Mouse (Mus musculus) lung, adult 2 months (tissue): ENCODE measurements at regions not wholly inside any gene's neighbourhood (a gene's known extent, or its start where the extent isn't known, plus 50 kb on each side); places are given as distances from the start of the nearest gene placed in this dataset.

Source experiments
- DNase-seq: peaks from one replicate; pipeline ENCODE4 v3.0.0; 2022
- H3K4me1 ChIP-seq: fragments of 200-500 bp; 2 replicates; pipeline ENCODE4 v1.6.1; 2011; ENCODE audit warnings: low read length; ENCODE audit not compliant: control insufficient read depth, insufficient read depth
- H3K4me3 ChIP-seq: fragments of 200-500 bp; replicated peaks from 2 replicates; pipeline ENCODE3; 2011; ENCODE audit warnings: low read depth, mild to moderate bottlenecking, control low read depth, low read length; ENCODE audit errors: extremely low read depth
- CTCF ChIP-seq: fragments of 200-500 bp; IDR thresholded peaks from 2 replicates; pipeline ENCODE4 v1.5.1; 2011; ENCODE audit warnings: mild to moderate bottlenecking, low read length, control low read depth; ENCODE audit not compliant: insufficient read depth
- POLR2A ChIP-seq: fragments of 200-500 bp; IDR thresholded peaks from 2 replicates; pipeline ENCODE4 v1.6.1; 2011; ENCODE audit warnings: low read depth, mild to moderate bottlenecking, control low read depth, low read length, borderline replicate concordance; ENCODE audit errors: extremely low read depth
- WGBS: fragments of 180-500 bp; shearing (Covaris S2); methylation state at CpG from one replicate; pipeline ENCODE4 v1.1.7; 2018; 5-methylcytosine and 5-hydroxymethylcytosine counted together

- WGBS = 68% methylated on average over 2 of the region's 2 CpGs
- DNase-seq = no peak
- TF ChIP-seq CTCF (no peak), POLR2A (no peak)
- no peak overlapping the region for H3K4me3 ChIP-seq
- no peaks in the 10 kb centered on the region for H3K4me1 ChIP-seq
Measured at GRCm38 (mm10) chr4:98202232-98202631, 180.9 kb downstream of the Tm2d1 start.

GRCm38 (mm10) chr4:98201102-98201501 is 182.0 kb downstream of the Tm2d1 start:
- TF ChIP-seq CTCF (no peak), POLR2A (no peak)
- WGBS = 45% methylated on average over 3 of the region's 3 CpGs
- Histone ChIP-seq H3K4me1 (no peaks in the 10 kb centered on the region), H3K4me3 (no peak overlapping the region)
- DNase-seq = peak; percentile 12

- 65% methylated on average over 1 of the region's 1 CpGs for WGBS
- no peak for DNase-seq
Measured at GRCm38 (mm10) chr4:98200701-98201100, 182.4 kb downstream of the Tm2d1 start.

GRCm38 (mm10) chr4:98190318-98190717 is 192.8 kb downstream of the Tm2d1 start:
- WGBS = 71% methylated on average over 3 of the region's 3 CpGs
- TF ChIP-seq POLR2A = no peak
- TF ChIP-seq CTCF = no peak
- no peaks in the 10 kb centered on the region for H3K4me1 ChIP-seq
- no peak for DNase-seq
- H3K4me3 ChIP-seq = no peak overlapping the region

More at GRCm38 (mm10) chr4:98200701-98201100, 182.4 kb downstream of the Tm2d1 start:
- H3K4me1 ChIP-seq = no peaks in the 10 kb centered on the region
- no peak overlapping the region for H3K4me3 ChIP-seq
- TF ChIP-seq CTCF (no peak), POLR2A (no peak)

GRCm38 (mm10) chr4:98189894-98190293 is 193.2 kb downstream of the Tm2d1 start:
- 27% methylated on average over 1 of the region's 1 CpGs for WGBS
- TF ChIP-seq POLR2A (no peak), CTCF (no peak)
- no peak overlapping the region for H3K4me3 ChIP-seq
- no peaks in the 10 kb centered on the region for H3K4me1 ChIP-seq
- DNase-seq = no peak

GRCm38 (mm10) chr4:98188944-98189343 is 194.2 kb downstream of the Tm2d1 start:
- no peak for DNase-seq
- TF ChIP-seq CTCF (no peak), POLR2A (no peak)
- Histone ChIP-seq H3K4me3 (no peak overlapping the region), H3K4me1 (no peaks in the 10 kb centered on the region)
- WGBS = 80% methylated on average over 7 of the region's 7 CpGs

GRCm38 (mm10) chr4:98187038-98187437 is 196.1 kb downstream of the Tm2d1 start:
- TF ChIP-seq POLR2A (no peak), CTCF (no peak)
- no peak for DNase-seq
- 98% methylated on average over 2 of the region's 2 CpGs for WGBS
- H3K4me1 ChIP-seq = no peaks in the 10 kb centered on the region
- no peak overlapping the region for H3K4me3 ChIP-seq

- Histone ChIP-seq H3K4me1 (no peaks in the 10 kb centered on the region), H3K4me3 (no peak overlapping the region)
- DNase-seq = no peak
- TF ChIP-seq POLR2A (no peak), CTCF (no peak)
- WGBS = 38% methylated on average over 4 of the region's 4 CpGs
Measured at GRCm38 (mm10) chr4:98182053-98182355, 201.1 kb downstream of the Tm2d1 start.

GRCm38 (mm10) chr4:98181185-98182052 is 201.7 kb downstream of the Tm2d1 start:
- no peak overlapping the region for H3K4me3 ChIP-seq

GRCm38 (mm10) chr4:98180336-98180735 is 202.8 kb downstream of the Tm2d1 start:
- DNase-seq = no peak
- no peak overlapping the region for H3K4me3 ChIP-seq
- TF ChIP-seq CTCF (no peak), POLR2A (no peak)
- WGBS = 38% methylated on average over 10 of the region's 10 CpGs
- no peaks in the 10 kb centered on the region for H3K4me1 ChIP-seq

More at GRCm38 (mm10) chr4:98181185-98182052, 201.7 kb downstream of the Tm2d1 start:
- H3K4me1 ChIP-seq = no peaks in the 10 kb centered on the region
- no peak for DNase-seq
- WGBS = 72% methylated on average over 12 of the region's 12 CpGs
- no peak for TF ChIP-seq CTCF
- no peak for TF ChIP-seq POLR2A
